In genomic region chr4:142126641-142127274, GRCm38 (mm10) we compare ENCODE assay signal across 17 mouse cellular contexts. TPM values are rescaled to one million over a fixed set of nuclear protein-coding genes. Genes with fewer than 3 reads are reported as not detected.
DNase-seq lines count a peak whose midpoint lies in the region; ATAC-seq and TF ChIP-seq lines count a peak whose summit lies in the region.
"Had no signal": no experiment of that assay in that cellular context is flagged by ENCODE, and none has a peak within 500 bp of the region (broad histone marks: within the 10 kb centered on the region; RNA-seq: fewer than 3 reads in every experiment).

No protein-coding gene starts in this region.

- ATAC-seq in kidney, embryonic 15.5 days (replicated peaks; ENCODE audit: low FRiP score), result no peak
- ATAC-seq in heart, embryonic 16.5 days (replicated peaks; ENCODE audit: extremely low read depth, insufficient read depth, low FRiP score), result peak; percentile 93
- ATAC-seq in intestine, postnatal 0 days, result no peak
- ATAC-seq: inflammation-experienced regulatory T-cells, adult 6 months had no signal

- intact Hi-C loops in heart, adult 2 months (cut with DNase I), result no loop called here

- TF ChIP-seq POLR2A in kidney, adult 2 months (IDR thresholded peaks at IDR 0.05; ENCODE audit: low read depth, low read length), result no peak
- TF ChIP-seq POLR2A in heart, adult 2 months (IDR thresholded peaks at IDR 0.05; ENCODE audit: insufficient read depth, low read depth, low read length), result peak; percentile 46; the same call in 1 of the 2 replicates
- no peak for TF ChIP-seq POLR2A in thymus, adult 2 months (IDR thresholded peaks at IDR 0.05; ENCODE audit: control insufficient read depth, extremely low read depth, insufficient read depth, low read length, poor library complexity)

- no peak for TF ChIP-seq CTCF in kidney, adult 2 months (conservative IDR thresholded peaks at IDR 0.05; ENCODE audit: insufficient read depth, insufficient read length, low read depth, low read length)
- TF ChIP-seq CTCF in heart, adult 2 months (IDR thresholded peaks at IDR 0.05), result no peak
- no peak for TF ChIP-seq CTCF in intestine, postnatal 0 days (IDR thresholded peaks at IDR 0.05; ENCODE audit: low read depth)
- no peak for TF ChIP-seq CTCF in thymus, adult 2 months (IDR thresholded peaks at IDR 0.05; ENCODE audit: borderline replicate concordance, control insufficient read depth, extremely low read depth, insufficient read depth, low read length, poor library complexity)

- H3K79me2 ChIP-seq in heart, adult 2 months (replicated peaks; ENCODE audit: control insufficient read depth, insufficient read depth, low read length), result no peaks in the 10 kb centered on the region

- TF ChIP-seq EP300 in heart, adult 2 months (IDR thresholded peaks at IDR 0.05; ENCODE audit: insufficient read depth, low read depth, low read length), result peak; percentile 73; the same call in 1 of the 2 replicates

- DNase-seq in kidney, adult 2 months, result peak; percentile 21
- DNase-seq in embryonic facial prominence, embryonic 10.5 days (ENCODE audit: low spot score), result no peak
- DNase-seq in heart, adult 2 months, result peak; percentile 46 to 78
- DNase-seq in urinary bladder, postnatal 14 days (ENCODE audit: low spot score), result no peak
- DNase-seq in thymus, adult 2 months, result no peak
- DNase-seq: cerebellum, adult 11 months; layer of hippocampus, postnatal 36 days; liver, embryonic 13.5 days; lung, postnatal 14 days; thymus, adult 18-20 months had no signal

- no peak overlapping the region for H3K27ac ChIP-seq in kidney, adult 2 months (ENCODE audit: insufficient read depth, low read depth, low read length)
- H3K27ac ChIP-seq in kidney, embryonic 15.5 days, result no peak overlapping the region
- peak overlapping the region; percentile 30; the same call in 1 of the 2 replicates for H3K27ac ChIP-seq in embryonic facial prominence, embryonic 10.5 days (replicated peaks)
- H3K27ac ChIP-seq in heart, adult 2 months, result peak overlapping the region; percentile 94
- H3K27ac ChIP-seq in heart, embryonic 16.5 days (ENCODE audit: low read length), result peak overlapping the region; percentile 98
- no peak overlapping the region for H3K27ac ChIP-seq in intestine, postnatal 0 days (ENCODE audit: low read depth, low read length)
- no peak overlapping the region for H3K27ac ChIP-seq in thymus, adult 2 months (ENCODE audit: control insufficient read depth, insufficient read depth, low read length)
- H3K27ac ChIP-seq: embryonic facial prominence, embryonic 15.5 days; liver, embryonic 13.5 days; neural tube, embryonic 13.5 days had no signal

- H3K4me1 ChIP-seq in kidney, adult 2 months (ENCODE audit: control insufficient read depth, insufficient read depth, low read length), result no peaks in the 10 kb centered on the region
- H3K4me1 ChIP-seq in kidney, embryonic 15.5 days, result no peaks in the 10 kb centered on the region
- peaks cover 35% of the 10 kb centered on the region for H3K4me1 ChIP-seq in embryonic facial prominence, embryonic 10.5 days
- H3K4me1 ChIP-seq in heart, adult 2 months (ENCODE audit: control insufficient read depth, insufficient read depth, low read length), result no peaks in the 10 kb centered on the region; the same call in 1 of the 2 replicates
- peaks cover 26% of the 10 kb centered on the region for H3K4me1 ChIP-seq in heart, embryonic 16.5 days (ENCODE audit: control insufficient read depth, insufficient read depth, low read length)
- H3K4me1 ChIP-seq in intestine, postnatal 0 days (replicated peaks; ENCODE audit: control insufficient read depth, insufficient read depth, low read length), result no peaks in the 10 kb centered on the region
- H3K4me1 ChIP-seq in thymus, adult 2 months (replicated peaks; ENCODE audit: control insufficient read depth, insufficient read depth, low read length), result no peaks in the 10 kb centered on the region; the same call in 1 of the 2 replicates

- no peaks in the 10 kb centered on the region for H3K9me3 ChIP-seq in kidney, embryonic 15.5 days (replicated peaks)
- H3K9me3 ChIP-seq in embryonic facial prominence, embryonic 10.5 days, result no peaks in the 10 kb centered on the region
- no peaks in the 10 kb centered on the region for H3K9me3 ChIP-seq in heart, embryonic 16.5 days (replicated peaks; ENCODE audit: control insufficient read depth, low read length)
- H3K9me3 ChIP-seq in intestine, postnatal 0 days (ENCODE audit: control insufficient read depth), result no peaks in the 10 kb centered on the region
- H3K9me3 ChIP-seq: embryonic facial prominence, embryonic 15.5 days; liver, embryonic 13.5 days; neural tube, embryonic 13.5 days had no signal

- whole genome bisulfite sequencing in kidney, adult 2 months, result 49% methylated on average over 10 of the region's 10 CpGs
- WGBS in kidney, embryonic 15.5 days, result 68% methylated on average over 10 of the region's 10 CpGs
- WGBS in embryonic facial prominence, embryonic 10.5 days, result 75% methylated on average over 10 of the region's 10 CpGs
- 36% methylated on average over 10 of the region's 10 CpGs for WGBS in heart, adult 2 months
- WGBS in heart, embryonic 16.5 days, result 26% methylated on average over 10 of the region's 10 CpGs
- WGBS in intestine, postnatal 0 days, result 67% methylated on average over 10 of the region's 10 CpGs
- 27% methylated on average over 10 of the region's 10 CpGs for WGBS in thymus, adult 2 months

- no peaks in the 10 kb centered on the region for H3K27me3 ChIP-seq in kidney, adult 2 months (replicated peaks; ENCODE audit: control insufficient read depth, insufficient read depth, low read length)
- no peaks in the 10 kb centered on the region for H3K27me3 ChIP-seq in kidney, embryonic 15.5 days
- H3K27me3 ChIP-seq in embryonic facial prominence, embryonic 10.5 days (replicated peaks; ENCODE audit: low read depth, poor library complexity, severe bottlenecking), result no peaks in the 10 kb centered on the region; the same call in 1 of the 2 replicates
- H3K27me3 ChIP-seq in heart, adult 2 months (ENCODE audit: control insufficient read depth, insufficient read depth, low read length), result no peaks in the 10 kb centered on the region
- no peaks in the 10 kb centered on the region for H3K27me3 ChIP-seq in heart, embryonic 16.5 days (ENCODE audit: control insufficient read depth, insufficient read depth, low read length)
- no peaks in the 10 kb centered on the region for H3K27me3 ChIP-seq in intestine, postnatal 0 days (replicated peaks; ENCODE audit: control insufficient read depth, insufficient read depth, low read length)
- H3K27me3 ChIP-seq in thymus, adult 2 months (ENCODE audit: control insufficient read depth, insufficient read depth, low read length), result no peaks in the 10 kb centered on the region
- H3K27me3 ChIP-seq: embryonic facial prominence, embryonic 15.5 days; liver, embryonic 13.5 days; neural tube, embryonic 13.5 days had no signal

- H3K4me2 ChIP-seq in kidney, embryonic 15.5 days, result no peak overlapping the region
- H3K4me2 ChIP-seq in heart, embryonic 16.5 days (ENCODE audit: low read depth, low read length), result peak overlapping the region; percentile 42; the same call in 1 of the 2 replicates
- no peak overlapping the region for H3K4me2 ChIP-seq in intestine, postnatal 0 days (replicated peaks; ENCODE audit: low read depth)
- H3K4me2 ChIP-seq: embryonic facial prominence, embryonic 15.5 days; liver, embryonic 13.5 days; neural tube, embryonic 13.5 days had no signal

- H3K9ac ChIP-seq in kidney, embryonic 15.5 days, result no peak overlapping the region
- H3K9ac ChIP-seq in heart, adult 2 months (ENCODE audit: low read depth, low read length), result peak overlapping the region; percentile 17
- H3K9ac ChIP-seq in heart, embryonic 16.5 days (ENCODE audit: low read length), result peak overlapping the region; percentile 58
- no peak overlapping the region for H3K9ac ChIP-seq in intestine, postnatal 0 days (ENCODE audit: low read depth, low read length)
- H3K9ac ChIP-seq: embryonic facial prominence, embryonic 15.5 days; liver, embryonic 13.5 days; neural tube, embryonic 13.5 days had no signal

- no peak overlapping the region for H3K4me3 ChIP-seq in kidney, adult 2 months (ENCODE audit: insufficient read depth, low read depth, low read length)
- H3K4me3 ChIP-seq in kidney, embryonic 15.5 days (replicated peaks), result no peak overlapping the region
- H3K4me3 ChIP-seq in embryonic facial prominence, embryonic 10.5 days, result no peak overlapping the region
- H3K4me3 ChIP-seq in heart, adult 2 months, result no peak overlapping the region
- H3K4me3 ChIP-seq in heart, embryonic 16.5 days (ENCODE audit: low read length), result no peak overlapping the region
- H3K4me3 ChIP-seq in intestine, postnatal 0 days (ENCODE audit: low read depth, low read length), result no peak overlapping the region
- H3K4me3 ChIP-seq in thymus, adult 2 months (ENCODE audit: control insufficient read depth, insufficient read depth, low read length), result no peak overlapping the region
- H3K4me3 ChIP-seq: embryonic facial prominence, embryonic 15.5 days; liver, embryonic 13.5 days; neural tube, embryonic 13.5 days had no signal

- H3K36me3 ChIP-seq in kidney, adult 2 months (ENCODE audit: control insufficient read depth, insufficient read depth, low read length), result no peaks in the 10 kb centered on the region
- H3K36me3 ChIP-seq in kidney, embryonic 15.5 days, result no peaks in the 10 kb centered on the region
- H3K36me3 ChIP-seq in embryonic facial prominence, embryonic 10.5 days (replicated peaks), result no peaks in the 10 kb centered on the region; the same call in 1 of the 2 replicates
- no peaks in the 10 kb centered on the region for H3K36me3 ChIP-seq in heart, adult 2 months (ENCODE audit: control insufficient read depth, insufficient read depth, low read length)
- H3K36me3 ChIP-seq in heart, embryonic 16.5 days (ENCODE audit: control insufficient read depth, insufficient read depth), result no peaks in the 10 kb centered on the region
- no peaks in the 10 kb centered on the region for H3K36me3 ChIP-seq in intestine, postnatal 0 days (ENCODE audit: control insufficient read depth, insufficient read depth)
- H3K36me3 ChIP-seq in thymus, adult 2 months (ENCODE audit: control insufficient read depth, insufficient read depth, low read length), result no peaks in the 10 kb centered on the region
- H3K36me3 ChIP-seq: embryonic facial prominence, embryonic 15.5 days; liver, embryonic 13.5 days; neural tube, embryonic 13.5 days had no signal

RNA-seq across cellular contexts. Expression of gene Tmem51, which starts 42.7 kb away (rescaled TPM):
- polyA plus RNA-seq in kidney, adult 2 months (2012; rRNA removed), result 59.6 and 60.4 TPM in 2 replicates
- 29.1 and 29.5 TPM in 2 replicates for polyA plus RNA-seq in kidney, embryonic 15.5 days (2015; fragmentation: Nextera tagmentation; extraction: Ambion mirVana)
- 9.5 and 9.7 TPM in 2 replicates for polyA plus RNA-seq in embryonic facial prominence, embryonic 10.5 days (2016; fragmentation: Nextera tagmentation; extraction: Ambion mirVana)
- total RNA-seq in heart, adult 2 months (2021), result 1 to 10 TPM; 5.5 to 6.0 TPM
- 9.9 and 13.1 TPM in 2 replicates for polyA plus RNA-seq in heart, adult 2 months (2012; rRNA removed)
- 48.5 and 49.2 TPM in 2 replicates for polyA plus RNA-seq in heart, embryonic 16.5 days (2015; fragmentation: Nextera tagmentation; extraction: Ambion mirVana)
- 212 and 256 TPM in 2 replicates for polyA plus RNA-seq in intestine, postnatal 0 days (2015; fragmentation: Nextera tagmentation; extraction: Ambion mirVana)
- polyA plus RNA-seq in thymus, adult 2 months (2012; rRNA removed), result 8.0 and 9.6 TPM in 2 replicates
- polyA plus RNA-seq: C2C12 had no signal

Comparison
In these comparisons a context has a peak if more than half of its experiments do, and no peak if none do; other contexts are left out.
1. DNase-seq: peak in kidney, adult 2 months (single experiment) and heart, adult 2 months (2 of 2); none in embryonic facial prominence, embryonic 10.5 days (single experiment), urinary bladder, postnatal 14 days (single experiment) and thymus, adult 2 months (single experiment).
2. H3K27ac ChIP-seq: peak in embryonic facial prominence, embryonic 10.5 days (single experiment), heart, adult 2 months (single experiment) and heart, embryonic 16.5 days (single experiment); none in kidney, adult 2 months (single experiment), kidney, embryonic 15.5 days (single experiment), intestine, postnatal 0 days (single experiment) and thymus, adult 2 months (single experiment).
3. H3K9ac ChIP-seq: peak in heart, adult 2 months (single experiment) and heart, embryonic 16.5 days (single experiment); none in kidney, embryonic 15.5 days (single experiment) and intestine, postnatal 0 days (single experiment).